Mouse (Mus musculus) embryonic facial prominence, embryonic 10.5 days (tissue): Measurements from ENCODE around the gene Meaf6. TPM values are rescaled to one million over a fixed set of nuclear protein-coding genes. Genes with fewer than 3 reads are reported as not detected.

Source experiments
- DNase-seq: peaks from one replicate; pipeline ENCODE4 v3.0.0-alpha.2; 2017; ENCODE audit warnings: low spot score
- H3K27ac ChIP-seq: fragments of 300-500 bp; sonication (generic); replicated peaks from 2 replicates; pipeline ENCODE4 v1.5.1; 2016; ENCODE audit warnings: mild to moderate bottlenecking
- H3K27me3 ChIP-seq: fragments of 300-500 bp; sonication (generic); replicated peaks from 2 replicates; pipeline ENCODE4 v1.6.1; 2016; ENCODE audit warnings: low read depth, mild to moderate bottlenecking; ENCODE audit not compliant: poor library complexity, severe bottlenecking
- H3K36me3 ChIP-seq: fragments of 300-500 bp; sonication (generic); replicated peaks from 2 replicates; pipeline ENCODE4 v1.6.1; 2016; ENCODE audit warnings: mild to moderate bottlenecking, moderate library complexity
- H3K4me1 ChIP-seq: fragments of 300-500 bp; sonication (generic); 2 replicates; pipeline ENCODE4 v1.6.1; 2016
- H3K4me3 ChIP-seq: fragments of 300-500 bp; sonication (generic); 2 replicates; pipeline ENCODE4 v1.5.1; 2016; ENCODE audit warnings: mild to moderate bottlenecking, moderate library complexity
- H3K9me3 ChIP-seq: fragments of 300-500 bp; sonication (generic); 2 replicates; pipeline ENCODE4 v1.6.1; 2016; ENCODE audit warnings: mild to moderate bottlenecking
- WGBS: fragments of 180-500 bp; shearing (Covaris S2); methylation state at CpG from one replicate; pipeline ENCODE4 v1.1.7; 2016; 5-methylcytosine and 5-hydroxymethylcytosine counted together
- polyA plus RNA-seq: library from polyadenylated mRNA; unstranded; fragments of >200 nt; fragmentation: Nextera tagmentation; extraction: Ambion mirVana; gene quantifications from 2 replicates; pipeline ENCODE4 v1.2.1, GENCODE M21; 2016

Gene Meaf6
- polyA plus RNA-seq, 1 experiment from 2014 or later, result 84.3 TPM

- H3K9me3 ChIP-seq, result no peaks in the 10 kb centered on the region
- no peak for DNase-seq
- WGBS, result 93% methylated on average over 5 of the region's 5 CpGs
Measured at GRCm38 (mm10) chr4:125155646-125156045, 70.7 kb downstream of the Meaf6 start.

GRCm38 (mm10) chr4:125157322-125157721 is 72.4 kb downstream of the Meaf6 start:
- DNase-seq, result no peak
- H3K27me3 ChIP-seq, result peaks cover 14% of the 10 kb centered on the region
- H3K9me3 ChIP-seq, result no peaks in the 10 kb centered on the region
- no peak overlapping the region for H3K27ac ChIP-seq
- H3K4me3 ChIP-seq, result no peak overlapping the region
- WGBS, result 87% methylated on average over 3 of the region's 3 CpGs
- H3K36me3 ChIP-seq, result no peaks in the 10 kb centered on the region
- peaks cover 19% of the 10 kb centered on the region for H3K4me1 ChIP-seq

More at GRCm38 (mm10) chr4:125155646-125156045, 70.7 kb downstream of the Meaf6 start:
- H3K36me3 ChIP-seq, result no peaks in the 10 kb centered on the region
- no peak overlapping the region for H3K4me3 ChIP-seq
- no peak overlapping the region for H3K27ac ChIP-seq
- H3K4me1 ChIP-seq, result peaks cover 12% of the 10 kb centered on the region
- H3K27me3 ChIP-seq, result peaks cover 10% of the 10 kb centered on the region

DNA sequence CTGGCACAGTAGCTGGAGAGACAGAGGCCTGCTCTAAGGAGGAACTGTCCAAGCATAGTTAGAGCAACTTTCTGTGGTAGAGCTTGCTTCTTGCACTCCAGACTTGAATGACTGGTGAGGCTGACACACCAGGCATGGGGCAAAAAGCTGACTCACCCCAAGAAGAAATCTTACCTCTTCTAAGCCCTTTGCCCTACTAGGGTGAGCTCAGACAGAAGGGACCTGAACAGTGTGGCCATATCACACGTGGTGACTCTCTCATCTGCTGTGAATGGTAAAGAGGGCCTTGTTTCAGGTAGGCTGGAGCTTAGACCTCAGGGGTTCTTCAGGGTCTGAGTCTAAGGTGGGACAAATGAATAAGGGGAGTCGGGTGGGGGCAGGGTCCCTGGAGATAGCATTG is 73.1 kb downstream of the Meaf6 start:
- peaks cover 21% of the 10 kb centered on the region for H3K27me3 ChIP-seq
- 83% methylated on average over 2 of the region's 2 CpGs for WGBS

GRCm38 (mm10) chr4:125158581-125159317 is 73.8 kb downstream of the Meaf6 start:
- peaks cover 21% of the 10 kb centered on the region for H3K27me3 ChIP-seq
- WGBS, result 60% methylated on average over 20 of the region's 20 CpGs
- H3K36me3 ChIP-seq, result no peaks in the 10 kb centered on the region
- no peaks in the 10 kb centered on the region for H3K9me3 ChIP-seq
- DNase-seq, result no peak
- no peak overlapping the region for H3K27ac ChIP-seq
- no peak overlapping the region for H3K4me3 ChIP-seq
- peaks cover 18% of the 10 kb centered on the region for H3K4me1 ChIP-seq

More for the DNA sequence above, 73.1 kb downstream of the Meaf6 start:
- H3K9me3 ChIP-seq, result no peaks in the 10 kb centered on the region
- peaks cover 19% of the 10 kb centered on the region for H3K4me1 ChIP-seq
- no peaks in the 10 kb centered on the region for H3K36me3 ChIP-seq
- DNase-seq, result no peak
- no peak overlapping the region for H3K27ac ChIP-seq
- no peak overlapping the region for H3K4me3 ChIP-seq

DNA sequence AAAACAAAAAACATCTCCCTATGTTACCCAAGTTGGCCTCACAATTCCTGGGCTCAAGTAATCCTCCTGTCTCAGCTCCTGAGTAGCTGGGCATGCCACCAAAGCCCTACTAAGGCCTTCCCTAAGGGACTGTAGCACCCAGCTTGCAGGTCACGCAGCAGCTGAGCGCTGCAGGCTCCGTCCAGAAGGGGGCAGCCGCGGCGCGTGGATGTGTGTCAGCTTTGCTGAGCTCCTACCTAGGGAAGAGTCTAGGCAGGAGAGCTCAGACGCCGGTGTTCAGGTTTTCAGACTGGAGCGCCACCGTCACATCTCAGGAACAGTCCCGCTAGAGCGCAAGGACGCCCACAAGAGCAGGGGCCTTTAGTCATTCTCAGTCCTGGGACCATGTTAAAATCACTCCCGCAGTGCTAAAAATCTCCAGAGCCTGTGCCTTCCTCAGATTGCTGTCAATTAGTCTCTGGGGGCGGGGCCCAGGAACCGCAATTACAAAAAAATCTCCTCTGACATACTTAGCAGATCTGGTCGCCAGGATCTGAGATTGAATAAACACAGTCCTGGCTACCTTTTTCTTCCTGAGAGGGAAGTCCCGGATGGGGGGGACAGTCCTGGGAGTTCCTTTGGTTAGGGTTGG is 75.5 kb downstream of the Meaf6 start:
- H3K9me3 ChIP-seq, result no peaks in the 10 kb centered on the region
- H3K4me3 ChIP-seq, result peak overlapping the region; percentile 40; the same call in 1 of the 2 replicates
- H3K36me3 ChIP-seq, result no peaks in the 10 kb centered on the region
- H3K4me1 ChIP-seq, result peaks cover 16% of the 10 kb centered on the region
- H3K27ac ChIP-seq, result no peak overlapping the region
- peak; percentile 89 for DNase-seq
- H3K27me3 ChIP-seq, result peaks cover 21% of the 10 kb centered on the region
- WGBS, result 6% methylated on average over 19 of the region's 19 CpGs

DNA sequence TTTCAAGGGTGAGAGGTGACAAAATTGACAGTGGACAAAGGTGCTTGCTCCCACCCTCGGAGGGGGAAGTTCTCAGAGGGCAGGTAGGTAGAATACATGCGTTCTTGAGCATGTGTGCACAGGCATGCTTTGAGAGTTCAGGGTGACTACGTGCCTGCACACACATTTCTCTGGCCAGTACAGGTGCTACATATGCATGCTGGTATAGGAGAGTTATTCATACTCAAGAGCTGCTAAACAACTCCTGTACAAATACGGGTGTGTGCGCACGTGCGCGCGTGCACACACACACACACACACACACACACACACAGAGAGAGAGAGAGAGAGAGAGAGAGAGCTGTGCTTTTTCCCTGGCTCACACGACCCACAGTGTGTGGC is 76.0 kb downstream of the Meaf6 start:
- DNase-seq, result no peak
- Histone ChIP-seq H3K27me3 (peaks cover 21% of the 10 kb centered on the region), H3K27ac (no peak overlapping the region), H3K4me1 (peaks cover 16% of the 10 kb centered on the region), H3K4me3 (no peak overlapping the region), H3K36me3 (no peaks in the 10 kb centered on the region), H3K9me3 (no peaks in the 10 kb centered on the region)
- WGBS, result 72% methylated on average over 10 of the region's 10 CpGs

- 51% methylated on average over 8 of the region's 8 CpGs for WGBS
- Histone ChIP-seq H3K27me3 (peaks cover 21% of the 10 kb centered on the region), H3K4me3 (no peak overlapping the region), H3K36me3 (no peaks in the 10 kb centered on the region), H3K9me3 (no peaks in the 10 kb centered on the region), H3K4me1 (peaks cover 16% of the 10 kb centered on the region), H3K27ac (no peak overlapping the region)
- no peak for DNase-seq
Measured at GRCm38 (mm10) chr4:125161392-125161791, 76.5 kb downstream of the Meaf6 start.

DNA sequence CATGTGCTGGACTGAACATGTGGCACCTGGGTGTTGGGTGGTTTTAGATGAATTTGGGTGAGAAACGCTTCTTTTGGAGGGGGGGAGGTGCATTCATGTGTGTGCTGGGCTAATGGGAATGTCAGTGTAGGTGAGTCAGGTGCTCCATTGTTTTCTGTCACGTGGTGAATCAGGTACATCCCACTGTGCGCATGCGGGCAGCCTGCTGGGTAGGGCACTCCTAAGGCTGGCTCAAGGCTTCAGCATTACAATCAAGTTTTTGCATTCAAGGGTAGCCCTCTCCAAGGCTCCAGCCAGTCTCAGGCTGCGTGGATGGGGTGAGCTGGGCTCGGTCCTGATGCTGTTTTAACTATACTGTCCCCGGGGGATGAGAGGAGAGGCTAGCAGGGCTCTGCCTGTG is 77.8 kb downstream of the Meaf6 start:
- no peak for DNase-seq
- Histone ChIP-seq H3K27ac (no peak overlapping the region), H3K9me3 (no peaks in the 10 kb centered on the region), H3K36me3 (no peaks in the 10 kb centered on the region), H3K27me3 (peaks cover 21% of the 10 kb centered on the region), H3K4me3 (no peak overlapping the region), H3K4me1 (peaks cover 21% of the 10 kb centered on the region)
- WGBS, result 56% methylated on average over 7 of the region's 7 CpGs

Other genes with a start within 250 kb of the Meaf6 start
- gene Yrdc, start 234.5 kb upstream of the Meaf6 start, polyA plus RNA-seq, result 40.4 and 41.1 TPM in 2 replicates
- 38.9 and 40.3 TPM in 2 replicates for gene 1110065P20Rik, start 233.9 kb upstream of the Meaf6 start, polyA plus RNA-seq
- 1.0 and 1.2 TPM in 2 replicates for gene Maneal, start 223.0 kb upstream of the Meaf6 start, polyA plus RNA-seq
- gene Epha10, start 204.2 kb upstream of the Meaf6 start, polyA plus RNA-seq, result 1.1 and 1.6 TPM in 2 replicates
- gene 9930104L06Rik, start 148.1 kb upstream of the Meaf6 start, polyA plus RNA-seq, result 17.6 and 18.0 TPM in 2 replicates
- gene Cdca8, start 145.8 kb upstream of the Meaf6 start, polyA plus RNA-seq, result 230 and 239 TPM in 2 replicates
- 8.2 TPM in 2 replicates for gene Rspo1, start 98.7 kb upstream of the Meaf6 start, polyA plus RNA-seq
- gene Gnl2, start 68.5 kb upstream of the Meaf6 start, polyA plus RNA-seq, result 93.7 and 101 TPM in 2 replicates
- gene Dnali1, start 19.4 kb upstream of the Meaf6 start, polyA plus RNA-seq, result 0.20 and 0.22 TPM in 2 replicates
- 34.9 and 35.1 TPM in 2 replicates for gene Snip1, start 18.5 kb upstream of the Meaf6 start, polyA plus RNA-seq
- gene Zc3h12a, start 42.7 kb downstream of the Meaf6 start, polyA plus RNA-seq, result 0.49 and 0.64 TPM in 2 replicates